Mouse (Mus musculus): ENCODE results near the gene Fmo6.
A peak's percentile ranks its signal among the peaks of the same experiment; 100 is the strongest.

The Fmo6 gene

DNA sequence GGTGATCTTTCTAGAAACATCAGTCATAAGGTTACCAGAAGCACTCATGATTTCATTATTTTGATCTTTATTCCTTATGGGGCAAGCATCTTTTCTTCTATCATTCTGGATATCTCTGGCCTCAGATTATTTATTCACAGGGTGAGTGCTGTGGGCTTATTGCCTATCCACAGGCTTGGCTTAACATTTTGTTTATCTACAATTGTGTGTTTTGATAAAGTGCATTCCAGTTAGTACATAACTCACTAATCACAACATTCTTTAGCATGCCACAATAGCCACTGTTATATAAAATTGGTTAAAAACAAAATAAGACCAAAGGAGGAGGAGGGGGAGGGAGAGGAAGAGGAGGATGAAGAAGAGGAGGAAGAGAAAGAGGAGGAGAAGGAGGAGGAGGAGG is 25.2 kb downstream of the Fmo6 start:
- DNase-seq (ENCODE audit: low read depth), result no peak

DNA sequence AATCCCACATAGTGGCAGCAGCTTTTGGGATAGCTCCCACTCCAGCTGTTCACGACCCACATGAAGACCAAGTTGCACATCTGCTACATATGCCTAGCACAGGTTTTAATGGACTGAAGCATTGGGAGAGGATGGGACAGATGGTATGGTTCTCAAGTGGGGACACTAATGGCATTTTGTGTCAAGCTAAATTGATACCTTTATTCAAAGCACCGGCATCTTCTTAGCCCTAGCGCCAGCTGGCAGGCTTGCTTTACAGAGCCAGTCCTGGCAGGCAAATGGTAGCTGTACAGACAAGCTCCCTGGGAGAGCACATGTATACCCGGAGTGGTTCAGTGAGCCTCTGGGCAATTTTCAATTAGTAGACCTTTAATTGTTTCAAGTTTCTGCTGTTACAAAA is 35.4 kb downstream of the Fmo6 start:
- no peak for DNase-seq (ENCODE audit: low read depth)

DNA sequence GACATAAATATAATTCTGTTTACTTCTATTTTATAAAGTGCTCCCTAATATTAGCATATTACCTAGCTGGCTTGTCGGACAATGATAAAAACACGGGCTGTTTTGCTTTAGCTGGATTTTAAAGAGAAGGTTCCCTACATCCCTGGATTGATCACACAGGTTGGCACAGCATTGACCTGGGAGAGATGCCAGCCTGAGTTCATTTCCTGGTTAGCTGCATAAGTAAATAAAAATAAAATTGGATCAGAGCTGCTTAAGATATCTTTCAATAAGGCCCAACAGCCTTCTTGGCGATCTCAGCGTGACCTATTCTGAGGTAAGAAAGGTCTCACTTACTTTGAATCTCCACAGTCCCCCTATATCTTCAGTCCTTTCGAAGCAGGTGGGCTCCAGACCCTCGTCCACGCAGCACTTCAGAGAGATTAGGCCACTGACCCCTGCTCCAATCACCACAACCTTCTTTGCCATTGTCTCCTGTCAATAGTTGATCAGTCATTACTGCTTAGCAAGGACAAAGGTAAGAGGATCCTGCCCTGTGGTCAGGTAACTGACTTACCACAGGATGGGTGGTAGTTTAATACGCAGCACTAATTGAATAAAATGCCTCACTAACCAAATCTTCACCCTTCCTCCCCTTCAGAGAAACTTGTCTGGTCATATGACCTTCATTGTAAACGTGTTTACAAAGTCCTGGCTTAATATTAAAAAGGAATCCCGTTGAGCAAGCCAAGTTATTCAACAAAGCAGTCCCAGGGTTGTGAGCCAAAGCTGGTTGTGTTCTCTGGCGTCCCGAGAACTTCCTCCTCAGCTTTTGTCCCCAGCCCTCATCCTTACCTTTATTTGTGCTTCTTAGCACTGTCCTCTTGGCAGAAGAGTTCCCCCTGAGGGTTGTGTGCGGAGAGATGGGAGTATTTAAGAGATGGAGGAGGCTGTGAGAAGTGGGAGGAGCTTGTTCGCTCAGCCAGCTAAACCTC is 39.2 kb downstream of the Fmo6 start, which contains the start of gene Fmo2:
TSS of gene Fmo2 (minus strand) at position 889 of the 974 bp plus-strand sequence.
- DNase-seq (ENCODE audit: low read depth), result no peak

DNA sequence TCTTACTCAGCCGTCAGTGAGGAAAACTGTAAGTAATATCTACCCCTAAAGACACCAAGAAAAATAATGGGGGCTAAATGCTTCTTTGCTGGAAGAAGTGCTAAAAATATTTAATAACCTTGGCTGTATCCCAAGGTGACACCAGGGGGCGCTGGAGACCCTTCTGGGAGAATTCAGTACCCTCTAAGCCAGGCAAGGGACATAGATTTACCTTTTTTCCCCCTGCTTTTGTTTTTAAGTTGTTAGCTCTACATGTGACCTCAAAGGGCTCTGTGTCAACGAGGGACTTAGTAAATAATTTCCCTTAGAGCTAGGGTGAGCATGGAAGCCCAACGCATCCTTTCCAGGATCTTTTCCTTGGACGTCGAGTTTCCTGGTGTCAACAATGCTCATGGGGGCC is 41.4 kb downstream of the Fmo6 start:
- DNase-seq (ENCODE audit: low read depth), result peak; percentile 28

DNA sequence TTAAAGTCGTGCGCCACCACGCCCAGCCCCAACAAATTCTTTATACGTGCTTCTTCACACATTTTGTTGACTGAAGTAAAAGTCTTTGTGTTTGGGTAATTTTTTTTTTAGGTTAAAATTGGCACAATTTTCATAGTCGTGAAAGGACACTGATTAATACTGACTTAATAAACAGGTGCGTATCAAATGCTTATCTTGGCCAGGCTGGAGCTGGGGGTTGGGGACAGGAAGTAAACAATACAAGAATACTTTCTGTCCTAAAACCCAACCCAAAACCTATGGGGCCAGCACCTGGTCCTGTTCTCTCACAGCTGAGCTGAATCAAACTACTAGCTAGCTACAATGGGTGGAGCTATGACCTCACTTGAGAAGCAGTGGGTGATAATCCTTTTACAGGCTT is 44.3 kb downstream of the Fmo6 start:
- DNase-seq (ENCODE audit: low read depth), result no peak

DNA sequence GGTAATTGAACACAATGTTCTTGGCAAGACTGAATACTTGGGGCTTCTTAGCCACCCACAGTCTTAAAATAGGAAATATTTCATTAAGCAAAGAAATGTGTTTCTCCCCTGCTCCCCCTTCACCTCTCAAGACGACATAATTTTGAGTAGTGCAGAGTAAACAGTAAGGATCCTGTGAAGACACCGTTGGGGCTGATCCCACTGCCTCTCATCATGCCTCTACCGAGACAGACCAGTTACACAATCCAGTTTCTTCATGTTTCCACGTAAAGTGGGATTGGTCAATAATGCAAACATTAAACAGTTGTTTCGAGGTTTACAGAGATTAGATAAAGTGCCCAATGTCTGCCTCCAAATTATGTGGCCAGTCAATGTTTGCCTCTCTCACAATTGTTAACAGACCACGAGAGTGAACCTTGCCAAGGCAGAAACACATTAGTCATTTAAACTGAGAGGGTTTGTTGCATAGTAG is 45.3 kb downstream of the Fmo6 start:
- DNase-seq (ENCODE audit: low read depth), result no peak

DNA sequence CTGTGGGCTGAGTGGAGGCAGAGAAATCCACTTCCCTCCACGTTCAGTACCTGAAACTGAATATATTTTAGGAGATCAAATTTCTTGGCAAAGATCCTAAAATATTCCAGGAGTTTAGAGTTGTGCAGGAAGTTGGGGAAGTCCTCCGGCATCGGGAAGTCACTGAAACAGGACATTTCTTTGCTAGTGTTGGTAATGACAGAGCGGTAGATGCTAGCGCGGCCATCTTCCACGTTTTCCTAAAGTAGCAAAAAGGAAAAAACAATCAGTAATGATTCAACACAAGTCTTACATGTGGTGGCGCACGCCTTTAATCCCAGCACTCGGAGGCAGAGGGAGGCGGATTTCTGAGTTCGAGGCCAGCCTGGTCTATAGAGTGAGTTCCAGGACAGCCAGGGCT is 48.7 kb downstream of the Fmo6 start:
- no peak for DNase-seq (ENCODE audit: low read depth)

DNA sequence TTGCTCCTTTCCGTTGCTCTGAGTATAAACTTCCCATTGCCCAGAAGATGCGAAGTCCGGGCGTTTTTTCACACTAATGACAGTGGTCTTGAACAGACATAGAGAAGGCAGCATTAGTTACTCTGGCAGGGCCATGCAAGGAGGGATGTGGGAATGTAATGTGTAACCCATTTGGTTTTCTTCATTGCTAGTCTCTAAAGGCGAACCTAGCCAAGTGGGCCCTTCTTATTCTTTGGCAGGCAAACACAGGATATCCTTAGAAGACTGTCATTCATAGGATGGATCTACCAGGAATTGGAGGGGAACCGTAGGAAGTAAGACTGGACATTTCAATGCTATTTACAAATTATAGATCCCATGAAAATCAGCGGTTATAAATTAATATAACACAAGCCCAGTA is 49.7 kb downstream of the Fmo6 start:
- DNase-seq (ENCODE audit: low read depth), result no peak

DNA sequence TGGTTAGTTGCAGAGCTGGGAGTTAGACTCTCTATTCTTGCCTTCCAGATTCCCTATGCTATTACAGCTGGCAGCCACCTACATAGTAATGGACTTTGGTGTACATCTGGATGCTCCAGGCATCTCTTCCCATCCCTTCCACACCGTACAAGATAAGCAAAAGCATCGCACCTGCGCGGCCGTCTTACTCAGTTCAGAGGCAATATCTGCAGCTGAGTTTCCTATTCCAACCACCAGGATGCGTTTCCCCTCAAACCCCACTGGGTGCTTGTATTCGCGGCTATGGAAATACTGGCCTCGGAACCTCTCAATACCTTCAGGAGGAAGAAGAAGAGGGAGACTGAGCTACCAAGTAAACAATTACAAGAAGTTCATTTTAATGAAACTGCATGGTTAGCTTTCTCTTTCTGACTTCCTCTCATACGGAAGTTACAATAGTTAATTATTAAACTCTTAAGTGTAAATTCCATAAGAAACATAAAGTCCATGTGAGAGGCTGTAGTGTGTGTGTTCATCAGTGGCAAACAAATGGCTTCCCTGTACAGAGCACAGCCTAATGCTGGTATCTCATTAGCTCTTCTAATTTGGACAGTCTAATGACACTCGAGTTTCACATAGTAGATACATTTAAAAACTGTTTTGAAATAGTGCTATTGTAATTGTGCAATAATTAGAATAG is 51.0 kb downstream of the Fmo6 start:
- DNase-seq (ENCODE audit: low read depth), result no peak

DNA sequence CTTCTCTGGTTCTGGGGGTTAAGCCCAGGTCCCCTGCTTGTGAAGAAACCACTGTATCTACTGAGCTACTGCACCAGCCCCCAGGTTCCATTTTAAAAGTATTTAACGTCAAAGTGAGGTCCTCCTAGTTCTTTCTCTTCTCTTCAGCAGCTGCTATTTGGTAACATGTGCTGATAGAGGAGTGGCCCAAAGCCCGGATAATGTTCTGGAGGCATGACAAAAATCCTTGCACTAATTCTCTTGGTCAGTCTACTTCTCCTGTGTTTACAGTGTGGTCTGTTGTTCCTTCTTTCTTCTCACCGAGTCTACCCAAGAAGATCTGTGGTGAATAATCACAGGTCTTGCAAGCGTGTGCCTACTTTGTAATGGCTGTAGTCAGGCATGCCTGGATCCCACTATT is 54.6 kb downstream of the Fmo6 start:
- DNase-seq (ENCODE audit: low read depth), result no peak

DNA sequence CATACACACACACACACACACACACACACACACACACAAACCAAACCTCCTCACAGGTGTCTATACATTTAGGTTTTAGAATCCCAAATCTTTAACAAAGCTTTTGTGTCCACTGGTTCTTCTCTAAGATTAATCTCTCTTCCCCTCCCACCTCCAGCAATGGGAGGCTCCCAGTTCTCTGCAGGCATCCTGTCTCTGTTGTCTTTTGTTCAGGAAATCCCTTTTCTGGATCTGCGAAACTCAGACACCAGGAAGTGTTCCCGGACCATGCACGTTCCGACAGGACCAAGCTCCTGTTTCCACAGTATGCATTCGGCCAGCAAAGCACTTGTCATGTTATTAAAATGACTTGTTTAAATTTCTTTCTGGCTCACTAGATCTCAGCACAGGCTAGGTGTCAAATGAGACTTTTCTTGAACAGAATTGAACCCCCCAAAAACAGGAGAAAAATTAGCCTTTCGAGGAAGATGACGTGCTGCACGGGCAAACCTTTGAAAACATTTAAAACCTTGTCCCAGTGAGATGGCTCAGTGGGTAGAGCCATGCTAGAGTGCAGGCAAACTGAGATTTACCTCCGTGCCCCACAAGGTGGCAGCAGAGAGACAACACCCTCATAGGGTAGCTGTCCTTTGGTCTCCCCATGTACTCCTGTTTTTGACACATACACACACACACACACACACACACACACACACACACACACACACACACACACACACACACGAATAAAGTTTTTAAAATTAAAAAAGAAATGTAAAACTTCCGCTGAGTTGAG is 57.5 kb downstream of the Fmo6 start:
- peak; percentile 39 for DNase-seq (ENCODE audit: low read depth)

DNA sequence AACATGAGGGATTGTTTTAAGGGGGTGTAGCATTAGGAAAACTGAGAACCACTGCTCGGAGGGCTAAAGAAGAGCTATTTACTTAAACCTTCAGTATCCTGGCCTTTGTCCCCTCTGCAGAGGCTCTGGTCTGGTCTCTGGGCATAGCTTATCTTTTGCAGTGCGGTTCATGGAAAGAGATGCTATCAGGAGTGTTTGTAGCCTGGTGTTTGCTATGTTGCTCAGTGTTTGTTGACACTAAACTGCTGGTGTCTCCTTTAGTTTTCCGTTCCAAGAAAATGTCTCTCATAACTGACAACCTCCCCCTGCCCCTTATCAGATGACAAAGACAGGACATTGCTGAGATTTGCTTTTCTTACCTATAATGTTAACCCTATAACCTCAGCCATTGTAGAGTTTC is 62.2 kb downstream of the Fmo6 start:
- DNase-seq (ENCODE audit: low read depth), result no peak

DNA sequence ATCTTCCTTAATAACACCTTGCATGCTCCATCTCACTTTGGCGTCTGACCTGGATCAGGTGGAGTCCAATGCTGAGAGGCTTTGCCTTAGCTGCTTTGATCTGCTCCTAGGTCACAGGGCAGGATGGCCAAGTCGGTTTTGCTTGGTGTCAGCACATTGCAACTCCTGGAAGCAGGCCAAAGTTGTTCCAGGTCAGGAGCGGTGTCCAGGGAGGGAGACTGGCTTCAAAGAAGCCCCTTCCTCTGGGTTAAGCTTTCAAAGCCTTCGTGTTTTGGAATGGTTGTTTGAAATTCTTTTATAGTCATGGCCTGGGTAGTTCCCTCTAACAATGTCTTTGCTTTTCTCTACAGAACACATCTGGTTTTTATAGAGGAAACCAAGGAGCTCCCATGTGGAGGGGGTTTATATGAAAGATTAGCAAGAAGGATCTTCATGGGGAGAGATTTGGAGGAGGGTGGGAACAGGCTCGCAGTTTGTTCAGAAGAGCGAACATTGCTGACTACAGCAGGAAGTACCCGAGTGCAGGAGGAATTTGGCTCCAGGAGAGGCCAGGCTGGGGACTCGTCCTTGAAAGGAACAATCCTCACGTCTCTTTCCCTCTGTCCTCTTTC is 65.5 kb downstream of the Fmo6 start:
- DNase-seq (ENCODE audit: low read depth), result no peak

DNA sequence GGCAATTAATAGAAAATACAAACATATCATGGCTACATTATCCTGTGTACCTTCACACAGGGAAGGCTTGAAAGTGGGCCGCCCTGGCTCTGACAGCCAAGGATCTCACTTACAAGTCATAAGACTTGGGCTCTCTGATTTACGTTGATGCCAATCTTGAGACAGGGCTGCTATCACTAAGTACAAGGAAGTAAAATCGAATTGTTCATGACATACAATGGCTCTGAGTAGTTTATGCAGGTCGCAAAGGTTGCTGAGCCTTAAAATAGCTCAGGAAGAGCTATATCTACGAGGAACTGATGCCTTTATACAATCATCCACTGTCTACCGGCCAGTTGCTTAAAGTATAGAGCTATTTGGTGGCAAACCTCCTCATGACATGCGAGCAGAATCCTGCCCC is 66.3 kb downstream of the Fmo6 start:
- DNase-seq (ENCODE audit: low read depth), result no peak

DNA sequence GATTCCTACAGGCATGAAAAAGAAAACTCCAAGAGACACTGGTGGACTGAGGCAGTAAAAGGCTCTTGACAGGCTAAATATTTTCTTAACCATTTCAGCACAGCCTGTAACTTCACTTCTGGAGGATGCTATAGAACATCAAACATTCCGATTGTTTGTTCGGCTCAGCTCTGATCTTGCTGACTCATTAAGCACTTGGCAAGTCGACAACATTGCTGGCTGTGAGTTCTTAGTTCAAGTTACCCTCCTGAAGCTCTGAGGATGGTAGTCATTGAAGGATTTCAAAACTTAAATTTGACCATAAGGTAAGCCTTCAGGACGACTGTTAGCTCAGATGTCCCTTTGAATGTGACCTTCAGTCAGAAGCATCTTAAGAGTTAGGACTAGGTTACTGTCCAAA is 69.9 kb downstream of the Fmo6 start:
- DNase-seq (ENCODE audit: low read depth), result no peak

Data from naive thymus-derived CD4-positive, alpha-beta T cell, adult 2 months (primary cell).